Mouse (Mus musculus) liver, postnatal 0 days (tissue): Measurements from ENCODE around the gene Sac3d1. TPM values are rescaled to one million over a fixed set of nuclear protein-coding genes. Genes with fewer than 3 reads are reported as not detected.

ENCODE experiments used
- ATAC-seq: fragments of 200-750 bp; cut with Nextera tagmentation; 2 replicates; pipeline ENCODE4 v1.8.0; 2017; ENCODE audit warnings: mild to moderate bottlenecking, moderate library complexity
- DNase-seq: peaks from one replicate; pipeline ENCODE4 v3.0.0-alpha.2; 2016
- H3K27ac ChIP-seq: fragments of 300-500 bp; sonication (generic); 2 replicates; pipeline ENCODE4 v1.5.1; 2014; ENCODE audit warnings: antibody characterized with exemption, moderate library complexity, mild to moderate bottlenecking, low read depth
- H3K27me3 ChIP-seq: fragments of 300-500 bp; sonication (generic); 2 replicates; pipeline ENCODE4 v1.6.1; 2014; ENCODE audit warnings: low read length, control low read depth, mixed read lengths; ENCODE audit not compliant: insufficient read depth
- H3K36me3 ChIP-seq: fragments of 300-500 bp; sonication (generic); replicated peaks from 2 replicates; pipeline ENCODE4 v1.6.1; 2014; ENCODE audit warnings: mild to moderate bottlenecking, control low read depth, low read length, moderate library complexity, mixed read lengths; ENCODE audit not compliant: insufficient read depth
- H3K4me1 ChIP-seq: fragments of 300-500 bp; sonication (generic); 2 replicates; pipeline ENCODE4 v1.6.1; 2014; ENCODE audit warnings: antibody characterized with exemption, mild to moderate bottlenecking, control low read depth; ENCODE audit not compliant: insufficient read depth
- H3K4me2 ChIP-seq: fragments of 300-500 bp; sonication (generic); 2 replicates; pipeline ENCODE4 v1.6.1; 2014; ENCODE audit warnings: low read depth, mild to moderate bottlenecking, low read length, moderate library complexity, mixed read lengths
- H3K4me3 ChIP-seq: fragments of 300-500 bp; sonication (generic); 2 replicates; pipeline ENCODE4 v1.5.1; 2014; ENCODE audit warnings: low read depth, low read length
- H3K9ac ChIP-seq: fragments of 300-500 bp; sonication (generic); replicated peaks from 2 replicates; pipeline ENCODE4 v1.6.1; 2014; ENCODE audit warnings: mild to moderate bottlenecking, moderate library complexity
- H3K9me3 ChIP-seq: fragments of 300-500 bp; sonication (generic); 2 replicates; pipeline ENCODE4 v1.6.1; 2016; ENCODE audit warnings: mild to moderate bottlenecking, control low read depth, low read length, mixed read lengths
- CTCF ChIP-seq: sonication (generic); IDR thresholded peaks from 2 replicates; pipeline ENCODE4 v1.5.1; 2016; ENCODE audit warnings: antibody characterized with exemption, low read depth
- EP300 ChIP-seq: IDR thresholded peaks from 2 replicates; pipeline ENCODE4 v1.6.1; 2016; ENCODE audit warnings: antibody characterized with exemption, low read depth, mild to moderate bottlenecking
- WGBS: fragments of 180-500 bp; shearing (Covaris S2); extraction: QIAGEN DNeasy Blood & Tissue Kit; methylation state at CpG from one replicate; pipeline ENCODE4 v1.1.7; 2014; ENCODE audit not compliant: insufficient replicate concordance; 5-methylcytosine and 5-hydroxymethylcytosine counted together
- polyA plus RNA-seq: library from polyadenylated mRNA; unstranded; fragments of >200 nt; fragmentation: Nextera tagmentation; extraction: Ambion mirVana; gene quantifications from 2 replicates; pipeline ENCODE4 v1.2.1, GENCODE M21; 2015

The Sac3d1 gene
- 15.0 and 15.6 TPM in 2 replicates for polyA plus RNA-seq

DNA sequence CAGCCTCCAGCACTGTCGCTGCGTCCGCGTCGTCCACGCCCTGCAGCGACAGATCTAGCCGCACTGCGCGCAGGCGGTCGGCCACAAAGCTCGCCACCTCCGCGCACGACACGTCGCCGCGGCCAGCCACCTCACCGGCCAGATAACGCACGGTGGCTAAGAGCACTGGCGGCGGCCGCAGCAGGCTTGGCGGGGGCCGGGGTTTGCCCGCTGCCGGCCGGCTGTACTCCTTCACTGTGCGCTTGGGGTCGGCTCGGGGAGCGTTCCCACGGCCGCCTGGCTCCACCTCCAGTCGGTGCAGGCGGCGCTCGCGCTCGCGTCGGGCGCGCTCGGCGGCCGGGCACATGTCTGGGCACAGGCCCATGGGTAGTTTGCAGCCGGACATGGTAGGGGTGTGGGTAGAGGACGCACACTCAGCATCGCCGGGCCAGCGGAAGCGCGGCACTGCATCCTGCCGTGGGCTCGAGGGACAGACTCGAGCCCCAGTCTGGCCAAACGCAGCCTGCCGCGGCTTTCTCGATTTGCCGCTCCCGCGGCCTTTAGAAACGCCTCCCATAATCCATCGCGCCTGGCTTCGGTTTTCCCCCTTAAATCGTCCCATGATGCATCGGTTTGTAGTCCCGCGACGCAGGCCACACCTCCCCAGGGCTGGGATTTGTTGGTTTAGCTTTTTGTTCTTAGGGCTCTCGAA is at the start of gene Sac3d1:
Sac3d1 (minus strand) TSS at position 665 of the 691 bp plus-strand sequence.
- peak within 1 kb of the TSS; percentile 94 for H3K27ac ChIP-seq
- peak within 1 kb of the TSS; percentile 100 for H3K4me2 ChIP-seq
- 1% methylated on average over 73 of the region's 77 CpGs for WGBS
- H3K9me3 ChIP-seq: no peaks in the 10 kb centered on the region
- peak within 1 kb of the TSS; percentile 86 for H3K4me3 ChIP-seq
- H3K27me3 ChIP-seq: no peaks in the 10 kb centered on the region
- peak; percentile 83 for ATAC-seq
- peak; percentile 89 for DNase-seq
- peak within 1 kb of the TSS; percentile 86 for H3K9ac ChIP-seq
- peaks cover 22% of the 10 kb centered on the region for H3K36me3 ChIP-seq
- TF ChIP-seq CTCF (peak; percentile 17), EP300 (peak; percentile 38; the same call in 1 of the 2 replicates)
- peaks cover 17% of the 10 kb centered on the region for H3K4me1 ChIP-seq

DNA sequence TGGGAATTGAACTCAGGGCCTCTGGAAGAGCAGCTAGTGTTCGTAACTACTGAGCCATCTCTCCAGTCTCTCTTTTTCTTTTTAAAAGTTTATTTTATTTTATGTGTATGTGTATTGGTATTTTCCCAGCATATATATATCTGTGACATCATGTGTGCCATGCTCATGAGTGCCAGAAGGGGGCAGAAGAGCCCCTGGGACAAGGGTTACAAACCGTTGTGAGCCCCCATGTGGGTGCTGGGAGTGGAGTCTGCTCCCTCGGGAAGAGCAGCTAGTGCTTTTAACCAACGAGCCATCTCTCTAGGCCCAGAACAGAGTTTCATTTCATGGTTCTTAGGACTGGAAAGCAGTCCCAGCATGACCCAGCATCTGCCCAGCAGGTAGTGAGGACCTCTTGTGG is 48.3 kb upstream of the Sac3d1 start:
- Histone ChIP-seq H3K4me3 (no peak overlapping the region), H3K9me3 (no peaks in the 10 kb centered on the region), H3K27me3 (no peaks in the 10 kb centered on the region), H3K4me1 (no peaks in the 10 kb centered on the region), H3K4me2 (no peak overlapping the region), H3K9ac (no peak overlapping the region), H3K27ac (no peak overlapping the region), H3K36me3 (no peaks in the 10 kb centered on the region)
- no peak for DNase-seq
- 78% methylated on average over 4 of the region's 4 CpGs for WGBS
- ATAC-seq: no peak
- TF ChIP-seq EP300 (no peak), CTCF (peak; percentile 18; the same call in 1 of the 2 replicates)

DNA sequence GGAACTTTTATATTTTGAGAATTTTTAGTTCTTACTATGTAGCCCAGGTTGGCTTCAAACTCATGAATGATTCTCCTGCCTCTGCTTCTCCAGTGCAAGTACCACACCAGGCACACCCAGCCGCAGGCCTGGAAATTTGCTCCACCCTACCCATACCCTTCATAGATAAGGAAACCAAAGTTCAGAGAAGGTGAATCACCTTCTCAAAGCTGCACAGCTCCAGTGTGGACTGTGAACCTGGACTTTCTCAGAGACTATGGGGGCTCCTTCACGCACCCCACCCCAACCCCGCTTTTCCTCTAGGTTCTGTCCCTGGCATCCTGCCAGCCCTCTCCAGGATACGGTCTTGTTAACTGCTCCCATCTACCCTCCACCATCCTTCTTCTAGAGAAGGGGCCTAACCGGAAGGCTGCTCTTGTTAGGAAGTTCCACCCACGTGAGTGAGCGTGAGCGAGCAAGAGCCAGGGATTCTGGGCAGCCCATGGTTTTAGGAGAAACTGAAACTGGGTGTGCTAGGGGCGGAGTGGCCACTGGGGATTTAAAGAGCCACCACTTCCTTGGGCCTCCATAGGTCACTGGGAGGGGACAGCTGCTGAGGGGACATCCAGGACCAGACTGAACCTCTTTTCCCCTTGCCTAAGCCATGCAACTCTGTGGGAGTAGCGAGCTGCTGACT is 45.6 kb upstream of the Sac3d1 start:
- Histone ChIP-seq H3K4me3 (no peak overlapping the region), H3K4me2 (peak overlapping the region; percentile 40), H3K9me3 (no peaks in the 10 kb centered on the region), H3K4me1 (no peaks in the 10 kb centered on the region), H3K27ac (no peak overlapping the region), H3K36me3 (no peaks in the 10 kb centered on the region), H3K9ac (no peak overlapping the region), H3K27me3 (no peaks in the 10 kb centered on the region)
- peak; percentile 27 for DNase-seq
- no peak for TF ChIP-seq CTCF
- TF ChIP-seq EP300: no peak
- WGBS: 57% methylated on average over 10 of the region's 10 CpGs
- ATAC-seq: peak; percentile 21; the same call in 1 of the 2 replicates

DNA sequence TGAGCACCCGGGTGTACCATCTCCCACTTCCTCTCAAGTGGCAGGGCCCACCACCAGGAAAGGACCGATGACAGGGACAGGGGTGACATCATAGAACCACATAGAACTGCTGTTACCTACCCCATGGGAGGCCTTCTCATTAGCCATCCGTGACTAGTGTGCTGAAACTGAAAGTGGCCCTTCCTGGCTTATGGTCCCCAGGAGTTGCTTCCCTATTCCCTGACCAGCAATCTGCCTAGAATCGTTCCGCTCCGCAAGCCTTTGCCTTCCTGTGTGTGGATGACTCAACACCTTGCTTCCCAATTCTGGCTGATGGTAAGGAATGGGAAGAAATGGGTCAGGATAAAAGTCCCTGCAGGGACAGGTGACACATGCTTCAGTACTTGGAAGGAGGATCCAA is 38.8 kb upstream of the Sac3d1 start:
- Histone ChIP-seq H3K4me1 (0 out of 2 replicates have a peak, but pooled peaks cover 6% of the 10 kb centered on the region), H3K9ac (no peak overlapping the region), H3K27ac (no peak overlapping the region), H3K36me3 (no peaks in the 10 kb centered on the region), H3K9me3 (no peaks in the 10 kb centered on the region), H3K27me3 (no peaks in the 10 kb centered on the region), H3K4me3 (no peak overlapping the region), H3K4me2 (no peak overlapping the region)
- WGBS: 37% methylated on average over 6 of the region's 6 CpGs
- no peak for TF ChIP-seq CTCF
- TF ChIP-seq EP300: no peak
- peak; percentile 38; the same call in 1 of the 2 replicates for ATAC-seq
- no peak for DNase-seq

DNA sequence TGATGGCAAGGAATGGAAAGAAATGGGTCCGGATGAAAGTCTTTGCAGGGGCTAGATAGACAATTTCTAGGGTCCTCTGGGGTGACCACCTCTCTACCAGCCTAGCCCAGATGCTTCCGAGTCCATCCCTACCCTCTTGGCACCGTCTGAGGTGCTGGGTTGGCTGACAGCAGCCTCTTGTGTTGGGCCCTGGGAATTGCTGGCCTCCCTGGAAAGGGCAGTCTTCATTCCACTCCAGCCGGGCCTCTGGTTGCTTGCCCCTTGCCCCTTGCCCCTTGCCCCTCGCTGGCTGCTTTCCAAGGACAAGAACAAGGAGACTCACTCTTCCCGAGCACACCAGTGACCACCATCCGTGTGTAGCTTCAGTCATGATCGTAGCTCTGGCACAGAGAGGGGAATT is 37.9 kb upstream of the Sac3d1 start:
- 0 out of 2 replicates have a peak, but pooled peaks cover 6% of the 10 kb centered on the region for H3K4me1 ChIP-seq
- H3K9ac ChIP-seq: no peak overlapping the region
- ATAC-seq (no peak), DNase-seq (no peak)
- peak; percentile 43 for TF ChIP-seq CTCF
- TF ChIP-seq EP300: no peak
- H3K27ac ChIP-seq: no peak overlapping the region
- H3K4me3 ChIP-seq: no peak overlapping the region
- 53% methylated on average over 8 of the region's 8 CpGs for WGBS
- no peaks in the 10 kb centered on the region for H3K27me3 ChIP-seq
- H3K9me3 ChIP-seq: no peaks in the 10 kb centered on the region
- no peaks in the 10 kb centered on the region for H3K36me3 ChIP-seq
- no peak overlapping the region for H3K4me2 ChIP-seq

DNA sequence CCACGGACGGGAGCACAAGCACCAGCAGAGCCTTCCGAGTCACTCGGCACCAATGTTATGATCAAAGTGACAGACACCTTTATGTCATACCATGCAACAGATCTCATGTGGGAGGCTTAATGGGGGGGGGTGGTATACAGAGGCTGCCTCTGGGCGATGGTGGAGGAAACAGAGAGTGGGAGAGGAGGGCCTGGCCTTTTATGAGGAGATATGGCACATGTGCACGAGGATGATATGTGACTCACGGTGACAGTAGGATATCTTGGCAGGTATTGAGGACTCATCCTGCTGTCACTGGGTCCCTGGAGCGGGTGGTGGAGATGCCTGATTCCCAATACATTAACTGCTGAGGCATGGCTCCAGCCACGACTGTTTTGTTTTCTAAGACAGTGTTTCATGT is 36.7 kb upstream of the Sac3d1 start:
- H3K27ac ChIP-seq: no peak overlapping the region
- no peak overlapping the region for H3K9ac ChIP-seq
- H3K27me3 ChIP-seq: no peaks in the 10 kb centered on the region
- ATAC-seq (no peak), DNase-seq (no peak)
- H3K4me2 ChIP-seq: no peak overlapping the region
- H3K36me3 ChIP-seq: no peaks in the 10 kb centered on the region
- TF ChIP-seq CTCF: no peak
- no peak for TF ChIP-seq EP300
- H3K4me3 ChIP-seq: no peak overlapping the region
- H3K9me3 ChIP-seq: no peaks in the 10 kb centered on the region
- 75% methylated on average over 9 of the region's 9 CpGs for WGBS
- 0 out of 2 replicates have a peak, but pooled peaks cover 6% of the 10 kb centered on the region for H3K4me1 ChIP-seq
